Mouse (Mus musculus) liver (tissue): Measurements from ENCODE around the gene Cttnbp2nl.

Experiments used
- DNase-seq: peaks from one replicate; pipeline ENCODE4 v3.0.0-alpha.2; 2020; ENCODE audit warnings: mixed read lengths

Cttnbp2nl gene

DNA sequence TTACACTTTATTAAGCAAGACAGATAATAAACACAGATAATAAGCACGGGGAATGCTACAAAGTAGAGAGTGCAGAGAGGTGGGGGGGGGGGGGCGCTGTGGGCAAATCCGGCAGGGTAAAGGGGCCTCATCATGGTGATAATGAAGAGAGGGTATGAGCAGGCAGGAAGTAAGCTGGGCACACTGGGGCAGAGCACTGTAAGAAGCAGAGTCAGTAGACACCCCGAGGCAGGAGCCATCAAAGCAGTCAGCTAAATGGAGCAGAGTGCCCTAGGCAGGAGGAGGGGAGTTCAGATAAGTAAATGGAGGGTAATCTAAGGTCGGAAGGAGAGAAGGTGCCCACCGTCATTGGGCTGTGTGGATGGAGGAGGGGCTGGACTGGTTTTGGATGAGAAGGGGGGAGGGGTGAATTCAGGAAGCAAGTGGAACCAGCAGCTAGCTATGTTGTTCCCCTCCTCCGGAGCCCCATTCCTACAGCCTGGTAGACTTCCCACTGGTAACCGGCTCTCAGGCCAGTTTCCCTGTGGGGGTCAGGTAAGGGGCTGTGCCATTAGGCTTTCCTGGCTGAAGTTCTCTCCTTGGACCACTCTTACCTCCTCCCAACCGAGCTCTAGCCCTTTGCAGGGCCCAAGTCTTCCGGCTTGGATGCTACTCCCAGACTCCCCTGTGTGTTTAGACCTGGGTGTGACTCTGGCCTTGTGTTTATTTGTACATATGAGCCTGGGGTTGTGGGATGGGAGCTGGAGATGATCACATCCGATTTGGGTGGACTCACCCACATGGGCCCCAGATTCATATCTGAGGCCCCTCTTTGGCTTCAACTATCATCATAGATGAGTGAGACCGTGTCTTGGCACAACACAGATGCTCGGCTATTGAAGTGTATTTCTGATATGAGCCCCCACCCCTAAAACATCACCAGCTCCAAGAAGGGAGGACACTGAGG, 89.3 kb downstream of the Cttnbp2nl start:
- DNase-seq: no peak

- DNase-seq: no peak
Measured at GRCm38 (mm10) chr3:104962866-104963265, 90.1 kb downstream of the Cttnbp2nl start.

DNA sequence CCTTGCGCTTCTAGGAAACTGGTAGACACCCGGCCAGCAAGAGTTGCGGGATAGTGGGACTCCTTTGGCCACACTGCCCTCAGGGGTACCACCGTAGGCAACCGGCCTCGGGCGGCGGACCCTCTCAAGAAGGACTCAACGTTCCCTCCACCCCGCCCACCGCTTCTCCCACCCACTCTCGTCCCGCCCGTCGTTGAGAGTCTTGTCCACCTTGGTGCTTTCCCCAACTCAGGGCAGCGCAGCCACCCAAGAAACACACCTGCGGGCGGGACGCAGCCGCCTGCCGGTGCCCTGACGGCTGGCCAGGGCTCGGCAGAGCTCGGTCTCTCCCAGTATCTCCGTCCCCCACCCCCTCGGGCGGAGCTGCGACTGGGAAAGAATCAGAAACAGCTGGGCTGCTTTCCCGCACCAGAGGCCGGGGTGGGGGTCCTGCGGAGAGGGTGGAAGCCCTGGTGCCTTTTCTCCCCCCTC, 90.8 kb downstream of the Cttnbp2nl start:
- peak; percentile 39 for DNase-seq

DNA sequence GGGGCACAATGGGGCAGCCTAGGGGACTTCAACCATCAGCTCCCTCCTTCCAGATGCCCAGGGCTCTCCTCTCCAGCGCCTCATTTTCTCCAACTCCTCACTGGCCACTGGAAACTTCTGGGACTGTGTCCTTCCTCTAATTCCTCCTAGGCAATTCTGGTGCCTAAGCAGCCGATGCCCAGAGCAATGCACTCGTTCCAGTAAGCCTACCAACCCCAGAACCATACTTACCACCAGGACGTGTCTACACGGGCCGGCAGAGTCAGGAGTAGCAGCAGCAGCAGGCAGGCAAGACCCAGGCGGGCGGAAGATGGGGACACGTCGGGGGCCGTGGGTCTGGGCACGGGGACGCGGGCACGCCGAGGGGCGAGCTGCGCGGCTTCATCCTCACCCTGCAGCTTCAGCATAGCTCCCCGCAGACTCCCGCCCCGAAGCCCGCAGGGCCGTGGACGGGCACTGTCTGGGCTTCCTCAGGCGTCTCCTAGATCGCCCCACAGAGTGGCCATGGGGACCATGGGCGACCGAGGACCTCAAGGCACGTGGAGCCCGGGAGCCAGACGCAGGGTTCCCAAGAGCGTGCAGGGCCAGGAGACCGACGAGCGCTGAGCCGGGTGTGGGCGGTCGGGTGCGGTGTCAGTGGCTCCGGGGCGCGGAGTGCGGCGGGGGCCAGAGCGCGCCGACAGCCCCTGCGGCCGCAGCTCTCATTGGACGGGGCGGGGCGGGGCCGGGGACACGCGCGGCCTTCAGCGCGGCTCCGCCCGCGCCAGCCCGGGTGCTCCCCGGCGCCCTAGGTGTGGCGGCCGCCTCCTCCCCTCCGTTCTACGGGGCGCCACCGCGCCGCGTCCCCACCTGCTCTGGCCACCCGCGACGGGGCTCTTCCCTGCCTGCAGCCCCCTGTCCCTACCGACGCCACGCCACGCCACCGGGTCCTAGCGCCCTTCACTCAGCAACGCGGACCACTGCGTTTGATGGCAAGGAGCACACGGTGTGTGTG, 91.6 kb downstream of the Cttnbp2nl start, which contains the start of gene Wnt2b:
TSS of gene Wnt2b (minus strand) at position 856 of the 994 bp plus-strand sequence.
- no peak for DNase-seq

GRCm38 (mm10) chr3:104960026-104961000, 92.6 kb downstream of the Cttnbp2nl start:
- no peak for DNase-seq

GRCm38 (mm10) chr3:104956131-104956581, 96.8 kb downstream of the Cttnbp2nl start:
- DNase-seq: no peak

GRCm38 (mm10) chr3:104954551-104954950, 98.4 kb downstream of the Cttnbp2nl start:
- DNase-seq: no peak

DNA sequence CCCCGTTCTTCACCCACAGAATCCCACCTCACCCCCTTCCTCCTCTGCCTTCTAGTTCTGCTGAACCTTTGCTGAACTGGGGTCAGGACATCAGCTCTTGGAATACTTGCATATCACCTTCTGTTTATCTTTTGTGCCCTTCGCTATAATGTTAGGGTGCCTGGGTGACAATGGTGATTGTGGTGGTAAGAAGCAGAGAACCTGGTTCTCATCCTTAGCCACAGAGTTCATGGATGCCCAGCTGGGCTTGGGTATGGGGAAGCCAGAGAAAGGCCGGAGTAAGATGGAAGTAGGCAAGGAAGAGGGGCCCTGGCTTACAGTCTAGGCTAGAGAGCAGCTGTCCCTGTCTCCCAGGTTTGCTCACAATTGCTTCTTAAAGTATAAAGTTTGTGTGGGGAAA, 98.8 kb downstream of the Cttnbp2nl start:
- DNase-seq: no peak

DNA sequence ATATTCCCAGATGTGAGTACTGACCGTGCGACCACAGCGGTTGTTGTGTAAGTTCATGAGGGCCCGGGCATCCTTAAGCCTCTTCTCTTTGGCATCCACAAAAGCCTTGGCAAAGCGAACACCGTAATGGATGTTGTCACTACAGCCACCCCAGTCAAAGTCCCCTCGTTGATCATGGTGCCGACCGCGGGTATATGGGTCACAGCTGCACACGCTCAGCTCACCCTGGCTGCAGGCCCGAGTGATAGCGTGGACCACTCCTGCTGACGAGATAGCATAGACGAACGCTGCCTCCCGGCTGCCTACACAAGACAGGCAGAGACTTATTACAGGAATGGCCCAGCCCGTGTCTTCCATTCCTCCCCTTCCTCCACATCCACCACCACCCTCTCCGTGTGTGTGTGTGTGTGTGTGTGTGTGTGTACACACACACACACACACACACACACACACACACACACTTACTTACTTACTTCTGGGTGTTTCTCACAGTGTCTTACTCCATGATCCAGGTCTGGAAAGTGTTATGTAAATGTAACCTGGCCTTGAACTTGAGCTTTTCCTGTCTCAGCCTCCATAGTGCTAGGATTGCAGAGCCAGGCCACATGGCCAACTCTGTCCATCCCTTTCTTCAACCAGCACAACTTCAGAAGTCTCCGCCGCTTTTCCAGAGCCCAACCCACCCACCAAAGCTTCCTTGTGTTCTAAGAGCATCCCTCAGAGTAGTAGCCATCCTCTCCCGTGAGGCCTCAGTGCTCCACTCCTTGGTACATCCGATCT, 99.9 kb downstream of the Cttnbp2nl start:
- DNase-seq: no peak
